Mouse (Mus musculus): ENCODE measurements around the gene Crbn. TPM values are rescaled to one million over a fixed set of nuclear protein-coding genes. Genes with fewer than 3 reads are reported as not detected.

The Crbn gene
- polyA plus RNA-seq, 1 experiment from 2014 or later = 41.7 TPM

Other genes with a start within 250 kb of the Crbn start
- gene Il5ra, start 51.0 kb downstream of the Crbn start, polyA plus RNA-seq (2015; fragmentation: Nextera tagmentation; extraction: Ambion mirVana) = 0.13 TPM in 1 of 2 replicates, not detected in the other
- gene Trnt1, start 31.0 kb downstream of the Crbn start, polyA plus RNA-seq (2015; fragmentation: Nextera tagmentation; extraction: Ambion mirVana) = 55.1 and 59.9 TPM in 2 replicates

Measured in stomach, embryonic 16.5 days (tissue).